Mouse (Mus musculus) embryonic fibroblast, embryonic 13.5 days (primary cell): Measurements from ENCODE around the gene Pbx1. TPM values are rescaled to one million over a fixed set of nuclear protein-coding genes. Genes with fewer than 3 reads are reported as not detected.
A peak's percentile ranks its signal among the peaks of the same experiment; 100 is the strongest.

Source experiments
- H3K27ac ChIP-seq: 2 replicates; pipeline ENCODE4 v1.5.1; 2012; ENCODE audit warnings: low read length, control low read depth, inconsistent platforms; ENCODE audit not compliant: insufficient read depth
- H3K4me1 ChIP-seq: 2 replicates; pipeline ENCODE4 v1.6.1; 2011; ENCODE audit warnings: low read length; ENCODE audit not compliant: control insufficient read depth, insufficient read depth
- H3K4me3 ChIP-seq: 2 replicates; pipeline ENCODE4 v1.5.1; 2011; ENCODE audit warnings: mild to moderate bottlenecking, control low read depth, low read length; ENCODE audit not compliant: insufficient read depth
- CTCF ChIP-seq: IDR thresholded peaks from 2 replicates; pipeline ENCODE4 v1.5.1; 2011; ENCODE audit warnings: mild to moderate bottlenecking, control low read depth, low read length, moderate library complexity, borderline replicate concordance; ENCODE audit not compliant: insufficient read depth
- POLR2A ChIP-seq: IDR thresholded peaks from 2 replicates; pipeline ENCODE4 v1.6.1; 2011; ENCODE audit warnings: low read depth, mild to moderate bottlenecking, control low read depth, low read length, moderate library complexity
- polyA plus RNA-seq: library from polyadenylated mRNA; stranded (reverse); fragments of >200 nt; gene quantifications from 2 replicates; pipeline ENCODE4 v1.2.4, GENCODE M21; 2011; ENCODE audit warnings: low read depth; ENCODE audit not compliant: missing spikeins, insufficient read length

The Pbx1 gene
- polyA plus RNA-seq, 1 experiment = 117 TPM

DNA sequence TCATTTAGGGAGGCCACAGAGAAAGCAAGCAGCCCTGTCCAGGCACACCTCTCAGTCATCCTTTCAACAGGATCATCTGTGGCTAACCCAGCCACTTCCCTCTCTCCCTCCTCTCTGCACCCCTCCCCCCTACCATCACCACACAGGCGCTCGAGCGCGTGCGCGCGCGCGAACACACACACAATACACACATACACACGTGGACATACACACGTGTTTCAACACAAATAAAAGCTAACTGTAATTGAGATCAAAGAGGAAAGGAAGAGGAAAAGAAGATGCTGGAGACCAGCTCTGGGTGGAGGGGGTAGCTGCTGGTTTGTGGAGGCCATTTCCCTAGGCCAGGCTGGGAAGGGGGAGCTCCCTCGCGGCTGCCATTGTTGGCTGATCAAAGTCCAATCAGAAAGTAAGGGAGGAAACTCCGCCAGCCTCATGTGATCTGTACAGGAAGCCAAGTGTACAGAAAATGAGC lies 75.1 kb downstream of the Pbx1 start:
- Histone ChIP-seq H3K27ac (no peak overlapping the region), H3K4me1 (peaks cover 23% of the 10 kb centered on the region), H3K4me3 (no peak overlapping the region)
- no peak for TF ChIP-seq POLR2A
- TF ChIP-seq CTCF = no peak

DNA sequence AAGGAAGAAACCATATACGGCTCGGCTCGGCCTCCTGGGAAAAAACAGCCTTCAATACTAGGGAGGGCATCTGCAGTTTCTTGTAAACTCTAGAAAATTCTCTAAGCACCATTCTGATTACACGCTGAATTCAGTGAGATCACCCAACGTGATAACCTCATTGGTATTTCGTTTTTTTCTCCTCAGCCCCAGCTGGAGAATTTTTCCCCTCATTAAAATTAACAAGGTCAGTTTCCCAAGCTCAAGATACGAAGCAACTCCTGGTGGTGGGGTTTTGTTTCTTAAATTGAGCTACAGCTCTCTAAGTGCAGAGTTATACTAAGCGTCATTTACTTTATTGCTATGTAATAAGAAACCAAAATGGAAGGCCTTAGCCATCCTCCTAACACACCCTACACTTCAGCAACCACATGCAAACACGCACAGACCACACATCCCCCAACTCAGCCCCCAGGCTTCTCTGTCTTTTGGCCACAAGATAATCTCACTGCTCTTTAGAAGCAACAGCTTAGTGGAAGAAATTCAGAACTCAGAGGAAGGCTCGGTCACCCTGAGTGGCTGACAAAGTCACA lies 76.0 kb downstream of the Pbx1 start:
- Histone ChIP-seq H3K4me1 (peaks cover 23% of the 10 kb centered on the region), H3K4me3 (no peak overlapping the region), H3K27ac (0 out of 2 replicates have a peak overlapping the region, but pooled peaks have one; percentile 1)
- no peak for TF ChIP-seq CTCF
- TF ChIP-seq POLR2A = no peak

DNA sequence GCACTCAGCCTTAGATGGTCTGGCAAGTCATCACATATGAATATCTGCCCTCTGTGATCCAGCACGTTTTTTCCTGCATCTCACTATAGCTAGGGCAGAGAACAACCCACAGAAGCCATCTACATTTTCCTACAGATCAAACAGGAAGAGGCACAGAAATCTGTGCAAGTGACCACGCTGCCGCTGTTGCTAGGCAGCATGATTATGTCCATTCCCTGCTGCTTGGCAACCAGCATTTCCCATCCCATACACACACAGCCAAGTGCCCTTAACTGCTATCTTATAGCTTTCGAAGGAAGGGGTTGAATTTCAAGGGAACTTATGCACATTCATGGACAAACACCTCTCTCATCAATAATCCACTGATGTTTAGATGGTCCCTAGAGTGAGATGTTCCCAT lies 77.1 kb downstream of the Pbx1 start:
- Histone ChIP-seq H3K4me1 (peaks cover 23% of the 10 kb centered on the region), H3K4me3 (no peak overlapping the region), H3K27ac (no peak overlapping the region)
- TF ChIP-seq CTCF (no peak), POLR2A (no peak)

DNA sequence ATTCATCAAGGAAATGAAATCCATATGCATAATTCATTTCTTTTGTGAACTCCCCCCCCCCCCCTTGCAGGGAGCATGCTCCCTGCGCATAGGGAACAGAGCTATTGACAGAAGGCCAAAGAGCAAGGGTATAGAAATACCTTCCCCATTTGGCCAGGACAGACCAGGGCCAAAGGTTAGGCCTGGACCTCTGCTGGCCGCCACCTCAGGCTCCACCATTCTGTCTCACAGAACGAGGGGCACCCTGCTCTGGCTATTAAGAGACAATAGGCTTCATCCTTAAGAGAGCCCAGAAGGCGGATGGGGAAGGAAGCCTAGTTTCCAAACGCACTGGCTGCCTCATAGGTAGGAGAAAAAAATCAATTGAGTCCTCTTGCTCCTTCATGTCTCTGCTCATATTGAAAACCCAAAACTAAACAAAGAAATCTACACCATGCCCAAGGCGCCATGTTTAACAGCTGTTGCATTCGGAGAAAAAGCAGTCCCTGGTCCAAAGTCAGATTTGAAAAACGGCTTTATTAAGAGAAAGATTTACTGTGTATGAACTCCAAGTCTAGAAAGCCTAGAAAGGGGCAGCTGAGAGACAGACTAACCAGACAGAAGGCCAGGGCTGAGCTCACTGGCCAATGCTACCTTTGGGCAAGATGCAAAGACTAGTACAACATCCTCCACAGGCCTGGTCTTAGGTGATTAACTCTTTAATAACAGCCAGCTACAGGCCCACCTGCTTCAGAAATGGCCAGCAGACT lies 83.9 kb downstream of the Pbx1 start:
- no peak for TF ChIP-seq POLR2A
- TF ChIP-seq CTCF = no peak
- Histone ChIP-seq H3K27ac (no peak overlapping the region), H3K4me1 (peaks cover 8% of the 10 kb centered on the region), H3K4me3 (no peak overlapping the region)

DNA sequence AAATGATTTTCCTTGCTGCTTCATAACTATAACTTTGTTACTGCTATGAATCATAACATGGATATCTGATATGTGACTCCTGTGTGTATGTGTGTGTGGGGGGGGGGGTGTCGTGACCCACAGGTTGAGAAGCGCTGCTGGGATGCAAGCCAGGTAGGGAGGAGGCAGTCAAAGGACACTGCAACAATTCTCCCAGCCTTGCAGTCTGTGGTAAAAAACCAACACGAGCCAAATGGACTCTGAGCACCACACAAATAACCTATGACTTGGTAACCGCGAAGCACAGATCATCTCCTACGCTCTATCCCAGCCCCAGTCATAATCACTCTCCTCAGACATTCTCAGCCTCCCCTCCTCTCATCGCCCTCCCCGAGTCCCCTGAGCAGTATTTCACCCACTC lies 87.2 kb downstream of the Pbx1 start:
- TF ChIP-seq POLR2A = no peak
- no peak for TF ChIP-seq CTCF
- Histone ChIP-seq H3K27ac (no peak overlapping the region), H3K4me3 (no peak overlapping the region), H3K4me1 (peaks cover 8% of the 10 kb centered on the region)

DNA sequence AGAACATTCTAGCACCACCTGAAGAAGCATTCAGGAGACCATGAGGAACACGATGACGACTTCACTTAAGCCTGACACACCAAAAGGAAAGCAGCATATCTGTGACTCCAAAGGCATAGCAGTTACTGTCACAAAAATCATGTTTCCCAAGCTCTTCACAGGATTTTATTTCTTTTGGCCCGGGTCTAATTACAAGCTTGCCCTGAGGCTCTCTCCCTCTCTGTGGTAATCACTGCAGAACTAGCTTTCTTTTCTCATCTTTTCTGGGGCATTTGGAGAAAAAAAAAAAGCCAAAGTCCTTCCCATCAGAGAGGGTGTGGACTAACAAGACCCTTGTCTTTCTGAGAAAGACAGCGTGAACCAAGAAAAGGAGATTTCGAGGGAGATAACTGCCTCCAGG lies 87.8 kb downstream of the Pbx1 start:
- TF ChIP-seq POLR2A = no peak
- TF ChIP-seq CTCF = no peak
- H3K4me3 ChIP-seq = no peak overlapping the region
- peaks cover 8% of the 10 kb centered on the region for H3K4me1 ChIP-seq
- 0 out of 2 replicates have a peak overlapping the region, but pooled peaks have one; percentile 1 for H3K27ac ChIP-seq

DNA sequence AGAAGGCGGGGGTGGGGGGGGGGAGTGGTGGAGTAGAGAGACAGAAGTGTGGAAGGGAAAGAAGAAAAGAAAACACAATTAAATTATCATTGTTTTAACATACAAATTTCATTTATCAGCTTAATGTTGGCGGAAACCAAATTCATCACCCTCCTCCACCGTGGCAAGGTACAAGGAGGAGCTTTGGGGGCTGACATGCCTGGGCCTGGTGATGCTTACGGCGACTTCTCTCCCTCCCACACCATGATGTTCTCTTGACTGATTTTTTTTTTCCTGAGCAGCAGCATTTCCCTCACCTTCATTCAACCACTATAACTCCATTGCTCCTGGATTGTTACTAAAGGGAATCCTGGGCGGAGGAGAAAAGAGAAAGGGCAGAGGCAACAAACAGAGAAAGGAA lies 89.8 kb downstream of the Pbx1 start:
- TF ChIP-seq CTCF (no peak), POLR2A (no peak)
- peaks cover 8% of the 10 kb centered on the region for H3K4me1 ChIP-seq
- H3K4me3 ChIP-seq = no peak overlapping the region
- no peak overlapping the region for H3K27ac ChIP-seq

DNA sequence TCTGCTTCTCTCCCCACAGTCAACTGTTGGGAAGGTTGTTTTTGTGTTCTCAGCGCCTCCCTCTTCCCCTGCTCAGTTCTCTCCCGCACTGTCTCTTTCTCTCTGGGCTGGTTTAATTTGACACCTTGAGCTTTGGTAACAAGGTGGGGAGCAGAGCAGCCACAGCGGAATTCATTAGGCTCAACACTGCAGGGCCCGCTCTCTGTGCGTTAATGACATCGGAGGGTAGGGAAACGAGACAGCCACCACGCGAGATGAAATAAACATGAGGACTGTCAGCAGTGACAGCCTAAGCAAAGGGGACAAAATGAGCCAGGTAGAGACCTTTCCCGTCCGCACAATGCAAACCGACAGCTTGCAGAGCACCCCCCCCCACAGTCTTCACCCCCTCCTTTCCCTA lies 90.2 kb downstream of the Pbx1 start:
- no peak overlapping the region for H3K4me3 ChIP-seq
- TF ChIP-seq POLR2A (no peak), CTCF (no peak)
- H3K4me1 ChIP-seq = peaks cover 8% of the 10 kb centered on the region
- no peak overlapping the region for H3K27ac ChIP-seq

DNA sequence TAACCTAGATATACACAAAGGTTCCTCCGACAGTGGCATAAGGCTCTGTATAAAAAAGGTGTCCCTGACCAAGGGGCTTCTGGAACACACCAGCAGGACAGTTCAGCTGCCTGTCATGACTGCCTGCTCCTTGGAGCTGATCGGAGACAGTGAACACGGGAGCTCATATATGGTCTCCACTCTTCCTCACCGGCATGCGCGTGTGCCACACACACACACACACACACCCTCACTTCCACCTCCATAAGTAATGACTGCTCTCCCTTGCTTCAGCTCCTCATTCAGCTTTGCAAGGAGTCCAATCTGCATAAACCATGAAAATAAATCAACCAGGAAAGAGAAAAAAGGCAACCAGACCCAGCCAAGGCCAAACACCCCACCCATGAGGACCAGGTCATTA lies 90.7 kb downstream of the Pbx1 start:
- peaks cover 8% of the 10 kb centered on the region for H3K4me1 ChIP-seq
- TF ChIP-seq POLR2A (no peak), CTCF (no peak)

DNA sequence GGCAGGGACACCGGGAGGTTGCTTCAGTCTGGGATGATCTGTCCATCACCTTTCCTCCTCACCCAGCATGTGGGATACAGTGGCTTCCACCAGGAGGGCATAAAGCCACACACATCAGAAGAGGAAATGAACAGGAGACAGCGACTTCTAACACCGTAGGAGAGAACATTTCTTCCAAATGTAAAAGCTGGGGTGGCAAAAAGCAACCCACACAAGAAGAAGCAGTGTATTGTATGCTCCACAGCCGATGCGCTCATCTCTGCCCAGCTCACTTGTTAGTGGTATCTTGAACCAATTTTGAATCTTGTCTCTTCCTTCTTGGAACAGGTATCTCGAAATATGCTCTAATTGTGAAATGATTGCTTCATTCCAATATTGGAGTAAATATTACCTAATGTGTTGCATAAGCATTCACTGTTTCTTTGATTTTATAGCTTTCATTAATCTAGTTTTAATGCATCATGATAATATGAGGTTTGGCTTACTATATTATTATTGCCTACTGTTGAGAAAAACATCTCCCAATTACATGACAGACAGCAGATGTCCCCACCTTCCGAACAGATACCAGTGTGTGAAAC lies 95.7 kb downstream of the Pbx1 start:
- no peak overlapping the region for H3K4me3 ChIP-seq
- no peak for TF ChIP-seq POLR2A
- TF ChIP-seq CTCF = no peak
- no peaks in the 10 kb centered on the region for H3K4me1 ChIP-seq
- no peak overlapping the region for H3K27ac ChIP-seq

More for the DNA sequence above, 90.7 kb downstream of the Pbx1 start:
- H3K27ac ChIP-seq = no peak overlapping the region
- H3K4me3 ChIP-seq = no peak overlapping the region
